Mouse (Mus musculus) cortical plate, adult 2 months (tissue): ENCODE measurements around the gene Esp15. TPM values are rescaled to one million over a fixed set of nuclear protein-coding genes. Genes with fewer than 3 reads are reported as not detected.
"Not testable (repeated sequence)": the region's sequence is repeated elsewhere in the genome, so short reads cannot be mapped to it uniquely, and the experiment has no call there.

Experiments used
- H3K27ac ChIP-seq: fragments of 200-500 bp; 2 replicates; pipeline ENCODE4 v1.5.1; 2012; ENCODE audit warnings: low read length, control low read depth, inconsistent platforms; ENCODE audit not compliant: insufficient read depth
- H3K4me1 ChIP-seq: fragments of 200-500 bp; 2 replicates; pipeline ENCODE4 v1.6.1; 2011; ENCODE audit warnings: low read length; ENCODE audit not compliant: control insufficient read depth, insufficient read depth
- H3K4me3 ChIP-seq: fragments of 200-500 bp; 2 replicates; pipeline ENCODE4 v1.5.1; 2011; ENCODE audit warnings: mild to moderate bottlenecking, low read length, control low read depth; ENCODE audit not compliant: insufficient read depth
- CTCF ChIP-seq: fragments of 200-500 bp; IDR thresholded peaks from 2 replicates; pipeline ENCODE4 v1.5.1; 2011; ENCODE audit warnings: mild to moderate bottlenecking, control low read depth, low read length; ENCODE audit not compliant: insufficient read depth; ENCODE audit errors: extremely low read depth
- POLR2A ChIP-seq: fragments of 200-500 bp; IDR thresholded peaks from 2 replicates; pipeline ENCODE4 v1.6.1; 2011; ENCODE audit warnings: mild to moderate bottlenecking, low read length, control low read depth; ENCODE audit not compliant: insufficient read depth; ENCODE audit errors: extremely low read depth
- polyA plus RNA-seq: library from polyadenylated mRNA; depleted of rRNA; stranded (reverse); fragments of >200 nt; gene quantifications from 2 replicates; pipeline ENCODE4 v1.2.3, GENCODE M21; 2012; rRNA removed

Gene Esp15
- polyA plus RNA-seq: not detected in 2 replicates

DNA sequence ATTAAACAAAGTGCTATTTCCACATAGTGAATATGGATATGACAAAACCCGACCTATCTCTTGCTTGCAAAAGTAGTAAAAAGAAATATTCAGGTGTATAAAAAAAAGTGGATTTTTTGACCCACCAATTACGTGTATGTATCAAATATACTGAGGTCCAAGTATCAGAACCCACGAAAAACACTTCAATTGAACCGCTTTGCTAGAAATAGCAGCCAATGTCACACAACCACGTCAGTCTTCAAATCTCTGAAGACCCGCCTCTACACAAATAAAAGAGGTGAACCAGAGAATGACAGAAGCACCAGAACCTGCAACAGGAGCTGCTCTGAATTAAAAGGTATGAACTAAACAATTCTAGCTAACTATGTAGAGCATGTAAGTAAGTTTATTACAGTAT lies at the start of gene Esp15:
Esp15 (plus strand) TSS at position 301 of the 400 bp plus-strand sequence.
- H3K4me1 ChIP-seq, H3K27ac ChIP-seq, H3K4me3 ChIP-seq: not testable (repeated sequence)

DNA sequence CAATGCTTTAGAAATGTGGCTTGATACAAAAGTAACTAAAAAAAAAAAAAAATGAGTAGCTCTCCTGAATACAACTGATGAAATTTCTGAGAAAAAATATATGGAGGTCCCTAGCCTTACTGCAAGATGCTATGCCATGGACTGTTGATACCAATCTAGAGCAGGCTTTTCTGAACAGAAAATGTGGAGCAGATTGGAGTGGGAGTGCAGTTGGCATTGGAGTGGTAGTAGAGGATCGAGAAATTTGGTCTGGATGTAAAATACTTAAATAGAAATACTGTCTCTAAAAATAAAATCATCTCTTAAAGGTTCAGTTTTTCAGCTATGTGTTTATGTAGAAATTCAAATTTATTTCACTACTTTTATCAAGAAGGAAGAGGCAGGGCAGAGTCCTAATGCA lies 49.2 kb upstream of the Esp15 start:
- Histone ChIP-seq H3K4me1 (no peaks in the 10 kb centered on the region), H3K27ac (no peak overlapping the region), H3K4me3 (no peak overlapping the region)
- TF ChIP-seq CTCF (no peak), POLR2A (no peak)

Other genes starting within 250 kb of the Esp15 start
- not detected in 2 replicates for gene Esp18, start 234.6 kb upstream of the Esp15 start, polyA plus RNA-seq
- gene Esp16, start 104.8 kb upstream of the Esp15 start, polyA plus RNA-seq: not detected in 2 replicates